Mouse (Mus musculus): ENCODE results near the gene Knstrn.

Knstrn gene

DNA sequence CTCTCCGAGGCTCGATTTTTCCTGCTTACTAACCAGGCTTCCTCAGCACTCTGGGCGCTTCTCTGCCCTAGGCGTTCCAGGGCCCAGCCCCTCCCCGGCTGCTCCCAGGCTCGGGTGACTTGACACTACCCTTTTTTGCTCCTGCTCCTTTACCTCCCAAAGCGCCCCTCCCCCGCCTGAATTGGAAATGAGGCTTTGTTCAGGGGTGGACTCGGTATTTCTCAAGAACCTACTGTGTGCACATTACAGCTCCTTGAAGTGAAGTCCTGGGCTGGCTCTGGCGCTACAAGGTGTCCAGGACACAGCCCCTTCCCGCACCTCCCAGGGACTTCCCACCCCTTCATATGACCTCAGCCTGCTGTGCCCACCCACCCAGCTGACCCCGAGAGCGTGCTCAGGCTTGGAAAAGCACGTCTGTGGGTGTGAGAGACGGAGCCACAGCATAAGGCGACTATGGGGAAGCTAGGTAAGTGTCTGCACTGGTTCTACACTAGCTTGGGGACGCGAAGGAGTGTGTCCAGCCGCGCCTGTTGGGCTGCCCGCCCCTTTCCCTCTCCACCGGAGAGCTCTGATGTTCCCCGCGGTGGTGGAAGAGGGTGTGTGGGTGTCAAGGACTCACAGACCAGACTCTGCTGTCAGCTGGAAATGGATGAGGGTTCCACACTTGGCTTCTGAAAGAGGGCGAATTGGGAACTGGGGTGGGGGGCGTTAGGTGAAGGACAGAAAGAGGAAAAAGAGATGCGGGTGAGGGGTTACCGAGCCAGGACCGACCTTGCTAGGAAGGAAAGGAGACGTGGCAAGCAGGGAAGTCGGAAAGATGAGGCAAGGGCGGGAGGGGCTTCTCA is 86.4 kb downstream of the Knstrn start, which contains the start of gene Bahd1:
TSS of gene Bahd1 (plus strand) at position 397 of the 845 bp plus-strand sequence.
- DNase-seq (ENCODE audit: low read depth in 1 of 2, low spot score in 2 of 2) = no peak

DNA sequence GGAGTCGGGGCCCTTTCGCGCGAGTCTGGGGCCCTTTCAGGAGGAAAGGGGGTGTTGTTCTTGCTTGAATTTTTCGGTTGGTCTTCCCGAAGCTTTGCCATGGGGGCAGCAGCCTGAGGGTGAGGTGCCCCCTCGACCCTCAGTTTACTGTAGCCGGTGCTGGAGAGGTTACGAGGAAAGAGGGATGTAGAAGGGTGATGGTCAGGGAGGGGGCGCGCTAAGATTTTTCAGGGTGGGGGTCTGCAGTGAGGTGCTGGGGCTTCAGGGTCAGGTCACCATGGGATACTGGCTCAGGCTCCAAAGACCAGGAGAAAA is 87.0 kb downstream of the Knstrn start:
- DNase-seq (ENCODE audit: low read depth in 1 of 2, low spot score in 2 of 2) = no peak

DNA sequence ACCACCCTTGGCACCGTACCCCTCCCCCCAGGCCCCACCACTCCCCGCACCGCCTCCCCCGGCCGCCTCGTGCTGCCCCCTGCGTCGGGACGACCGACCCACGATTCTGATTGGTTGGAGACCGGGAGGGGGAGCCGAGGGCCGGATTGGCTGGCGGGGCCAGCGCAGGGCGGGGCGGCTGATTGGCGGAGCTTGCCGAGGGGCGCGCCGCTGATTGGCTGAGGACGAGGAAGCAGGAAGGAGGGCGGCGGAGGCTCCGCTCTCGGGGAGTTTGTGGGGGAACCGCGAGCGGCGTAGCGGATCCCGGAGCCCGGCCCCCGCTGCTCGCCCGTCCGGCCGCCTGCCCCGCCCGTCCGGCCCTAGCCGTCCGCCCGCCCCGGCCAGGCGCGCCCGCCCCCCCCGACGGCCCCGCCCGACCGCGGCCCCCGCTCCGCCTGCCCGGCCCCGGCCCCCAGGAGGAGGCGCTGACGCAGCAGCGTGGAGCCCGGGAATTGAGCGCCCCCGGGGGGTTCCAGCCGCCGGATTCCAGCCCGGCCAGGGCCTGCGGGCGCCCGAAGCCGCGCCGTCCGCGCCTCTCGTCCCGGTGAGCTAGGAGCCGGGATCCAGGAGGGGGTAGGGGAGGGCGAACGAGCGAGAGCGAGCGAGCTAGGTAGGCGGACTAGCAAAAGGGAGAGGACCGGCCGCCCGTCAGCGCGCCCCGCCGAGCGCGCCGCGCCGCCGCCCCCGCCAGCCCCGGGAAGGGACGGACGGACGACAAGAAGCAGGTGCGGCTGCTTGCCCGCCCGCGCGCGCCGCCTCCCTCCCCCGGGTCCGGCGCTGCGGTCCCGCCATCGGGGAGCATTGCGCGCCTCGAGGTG is 87.6 kb downstream of the Knstrn start:
- DNase-seq (ENCODE audit: low read depth in 1 of 2, low spot score in 2 of 2) = peak; percentile 77 to 84

DNA sequence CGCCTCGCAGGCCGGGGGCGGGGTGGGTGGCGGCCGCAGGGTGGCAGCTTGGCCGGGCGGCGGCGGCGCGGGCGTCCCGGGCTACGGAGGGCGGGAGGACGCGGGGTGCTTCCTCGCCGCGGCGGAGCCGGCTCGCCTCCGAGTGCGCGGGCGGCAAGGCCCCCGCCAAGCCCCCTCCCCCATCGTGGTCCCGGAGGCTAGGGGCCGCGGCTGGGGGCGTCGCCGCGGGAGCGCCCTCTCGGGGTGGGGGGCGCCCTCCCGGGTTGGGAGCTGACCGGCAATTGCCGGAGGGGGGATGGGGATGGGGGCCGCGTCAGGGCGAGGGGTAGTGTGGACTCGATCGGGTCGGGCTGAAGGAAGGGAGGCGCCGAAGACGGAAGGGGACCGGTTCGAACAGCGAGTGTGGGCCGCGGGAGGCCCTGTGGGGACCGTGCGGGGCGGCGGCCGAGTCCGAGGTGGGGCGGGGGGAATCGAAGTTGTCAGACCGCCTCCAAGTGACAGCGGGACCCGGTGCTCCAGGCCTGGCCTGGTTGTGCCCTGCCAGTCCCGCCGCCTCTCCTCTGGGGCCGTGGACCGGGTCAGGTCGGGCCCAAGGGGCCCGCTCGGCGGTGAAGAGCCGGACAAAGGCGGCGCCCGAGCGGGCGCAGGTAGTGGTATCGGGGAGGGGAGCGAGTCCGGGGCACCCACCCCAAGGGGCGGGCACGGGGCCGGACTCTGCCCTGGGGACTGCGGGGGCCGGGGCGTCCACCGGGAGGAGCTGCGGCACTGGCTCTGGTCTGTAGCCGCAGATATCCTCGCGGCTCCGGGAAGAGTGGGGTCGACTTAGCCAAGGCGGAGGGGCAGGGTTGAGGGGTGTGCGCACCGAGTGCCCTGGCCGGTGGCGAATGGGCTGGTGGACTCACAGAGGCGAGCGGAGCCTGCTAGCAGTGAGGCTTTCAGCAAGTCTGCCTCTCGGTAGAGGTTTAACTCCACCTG is 88.5 kb downstream of the Knstrn start:
- DNase-seq (ENCODE audit: low read depth in 1 of 2, low spot score in 2 of 2) = no peak

DNA sequence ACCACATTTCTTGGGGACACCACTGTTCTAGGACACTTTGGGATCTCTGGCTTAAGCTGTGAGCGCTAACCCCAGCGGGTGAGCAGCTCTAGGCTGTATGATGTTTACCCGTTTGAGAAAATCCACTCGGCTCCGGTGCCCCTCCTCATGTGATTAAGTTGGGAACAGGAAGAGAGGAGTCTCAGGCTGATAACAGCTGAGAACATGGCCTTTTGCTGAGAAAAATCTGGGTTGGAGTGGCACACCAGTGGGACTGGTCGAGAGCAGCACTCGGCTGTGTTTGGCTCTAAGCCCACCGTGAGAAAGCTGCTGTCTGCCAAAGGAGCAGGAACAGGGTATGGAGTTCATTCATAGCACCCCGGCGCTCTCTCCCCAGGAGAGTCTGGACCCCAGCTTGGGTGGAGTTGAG is 89.5 kb downstream of the Knstrn start:
- no peak for DNase-seq (ENCODE audit: low read depth in 1 of 2, low spot score in 2 of 2)
